Mouse (Mus musculus): Measurements from ENCODE around the gene Krtap4-1.

DNA sequence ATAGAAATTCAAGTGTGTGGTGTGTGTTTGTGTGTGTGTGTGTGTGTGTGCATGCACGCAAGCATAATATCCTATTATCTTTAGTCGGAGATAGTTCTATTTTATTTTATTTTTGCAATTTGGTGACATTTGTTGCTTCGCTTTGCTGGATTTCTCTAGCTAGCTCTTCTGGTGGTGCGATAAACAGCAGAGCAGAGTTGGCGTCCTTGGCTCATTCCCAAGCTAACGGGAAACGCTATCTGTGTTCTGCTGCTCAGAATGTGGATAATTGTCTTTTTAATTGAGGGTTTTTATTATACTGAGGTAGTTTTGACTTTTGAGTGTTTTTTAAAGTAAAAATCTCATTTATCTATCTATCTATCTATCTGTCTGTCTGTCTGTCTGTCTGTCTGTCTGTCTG is 42.9 kb downstream of the Krtap4-1 start:
- TF ChIP-seq CTCF (IDR thresholded peaks at IDR 0.05; ENCODE audit: borderline replicate concordance, control insufficient read depth, extremely low read depth, insufficient read depth, low read length, poor library complexity) (no peak), POLR2A (IDR thresholded peaks at IDR 0.05; ENCODE audit: control insufficient read depth, extremely low read depth, insufficient read depth, low read length, poor library complexity) (no peak)

Data from thymus, adult 2 months (tissue).